26 mouse cellular contexts compared by ENCODE assay signal in the genomic region with DNA sequence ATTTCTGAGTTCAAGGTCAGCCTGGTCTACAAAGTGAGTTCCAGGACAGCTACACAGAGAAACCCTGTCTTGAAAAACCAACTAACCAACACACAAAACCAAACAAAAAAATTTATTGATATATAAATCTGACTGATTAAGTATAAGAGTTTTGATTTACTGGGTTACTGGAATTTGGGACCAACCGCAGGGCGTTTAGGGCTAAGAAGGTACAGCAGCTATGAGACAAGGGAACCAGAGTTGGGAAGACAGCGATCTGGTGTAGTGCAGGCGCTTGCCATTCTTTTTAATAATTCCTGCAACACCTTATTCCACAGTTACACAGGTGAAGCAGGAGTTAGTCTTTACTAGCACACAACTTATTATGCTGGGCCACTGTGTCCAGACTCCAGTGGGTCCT. TPM values are rescaled to one million over a fixed set of nuclear protein-coding genes. Genes with fewer than 3 reads are reported as not detected.
"Had no signal": no experiment of that assay in that cellular context is flagged by ENCODE, and none has a peak within 500 bp of the region (broad histone marks: within the 10 kb centered on the region; RNA-seq: fewer than 3 reads in every experiment).

No protein-coding gene starts in this region.

RNA-seq across cellular contexts. Expression of gene Smok2a, which starts 19.4 kb away (rescaled TPM):
- polyA plus RNA-seq: heart, embryonic 10.5 days; heart, embryonic 11.5 days; heart, embryonic 12.5 days; heart, embryonic 13.5 days; heart, embryonic 14.5 days; heart, embryonic 15.5 days; heart, embryonic 16.5 days; heart, postnatal 0 days; hindbrain, embryonic 10.5 days; hindbrain, embryonic 11.5 days; hindbrain, embryonic 12.5 days; hindbrain, embryonic 13.5 days; hindbrain, embryonic 14.5 days; hindbrain, embryonic 15.5 days; hindbrain, embryonic 16.5 days; hindbrain, postnatal 0 days; inflammation-experienced regulatory T-cells, adult 6 months; intestine, embryonic 15.5 days; intestine, embryonic 16.5 days; intestine, postnatal 0 days; kidney, adult 2 months; kidney, embryonic 14.5 days; kidney, embryonic 15.5 days; kidney, embryonic 16.5 days; kidney, postnatal 0 days; large intestine, adult 2 months had no signal

RNA-seq across cellular contexts. Expression of gene Smok2b, which starts 28.5 kb away (rescaled TPM):
- polyA plus RNA-seq: heart, embryonic 10.5 days; heart, embryonic 11.5 days; heart, embryonic 12.5 days; heart, embryonic 13.5 days; heart, embryonic 14.5 days; heart, embryonic 15.5 days; heart, embryonic 16.5 days; heart, postnatal 0 days; hindbrain, embryonic 10.5 days; hindbrain, embryonic 11.5 days; hindbrain, embryonic 12.5 days; hindbrain, embryonic 13.5 days; hindbrain, embryonic 14.5 days; hindbrain, embryonic 15.5 days; hindbrain, embryonic 16.5 days; hindbrain, postnatal 0 days; inflammation-experienced regulatory T-cells, adult 6 months; intestine, embryonic 15.5 days; intestine, embryonic 16.5 days; intestine, postnatal 0 days; kidney, adult 2 months; kidney, embryonic 14.5 days; kidney, embryonic 15.5 days; kidney, embryonic 16.5 days; kidney, postnatal 0 days; large intestine, adult 2 months had no signal
